Mouse (Mus musculus) right cerebral cortex, postnatal 10 days (tissue): ENCODE measurements around the gene Dock1.

Experiments used
- DNase-seq, 2 experiments: peaks; one replicate each; pipeline ENCODE4 v3.0.0; 2021; ENCODE audit warnings: low spot score in 2 of 2

Dock1 gene

GRCm38 (mm10) chr7:134753417-134753816 is 83.0 kb downstream of the Dock1 start:
- DNase-seq = no peak

GRCm38 (mm10) chr7:134757605-134758004 is 87.2 kb downstream of the Dock1 start:
- DNase-seq = no peak

- DNase-seq = no peak
These were observed 91.3 kb downstream of the Dock1 start for GRCm38 (mm10) chr7:134761799-134762198.

- no peak for DNase-seq
These were observed 94.7 kb downstream of the Dock1 start for GRCm38 (mm10) chr7:134765130-134765529.

GRCm38 (mm10) chr7:134771314-134771713 is 100.9 kb downstream of the Dock1 start:
- DNase-seq = no peak

- no peak for DNase-seq
These were observed 101.9 kb downstream of the Dock1 start for GRCm38 (mm10) chr7:134772363-134772762.

GRCm38 (mm10) chr7:134772867-134773590 is 102.6 kb downstream of the Dock1 start:
- peak in 1 of 2 experiments; percentile 33 for DNase-seq

- peak in 1 of 2 experiments; percentile 35 for DNase-seq
These were observed 103.4 kb downstream of the Dock1 start for GRCm38 (mm10) chr7:134773761-134774415.

- peak; percentile 77 to 88 for DNase-seq
These were observed 104.2 kb downstream of the Dock1 start for GRCm38 (mm10) chr7:134774468-134775162.

- peak; percentile 44 to 60 for DNase-seq
These were observed 105.2 kb downstream of the Dock1 start for GRCm38 (mm10) chr7:134775671-134776070.

- DNase-seq = no peak
These were observed 105.9 kb downstream of the Dock1 start for GRCm38 (mm10) chr7:134776306-134776705.

GRCm38 (mm10) chr7:134779761-134780160 is 109.3 kb downstream of the Dock1 start:
- no peak for DNase-seq

- DNase-seq = no peak
These were observed 116.7 kb downstream of the Dock1 start for GRCm38 (mm10) chr7:134787110-134787509.

- DNase-seq = no peak
These were observed 124.4 kb downstream of the Dock1 start for GRCm38 (mm10) chr7:134794889-134795288.

GRCm38 (mm10) chr7:134800079-134800478 is 129.6 kb downstream of the Dock1 start:
- peak in 1 of 2 experiments; percentile 30 for DNase-seq

GRCm38 (mm10) chr7:134804422-134804821 is 134.0 kb downstream of the Dock1 start:
- DNase-seq = no peak

GRCm38 (mm10) chr7:134806799-134807198 is 136.3 kb downstream of the Dock1 start:
- peak in 1 of 2 experiments; percentile 23 for DNase-seq

GRCm38 (mm10) chr7:134808406-134808805 is 138.0 kb downstream of the Dock1 start:
- DNase-seq = no peak

GRCm38 (mm10) chr7:134809241-134809975 is 139.0 kb downstream of the Dock1 start:
- peak; percentile 27 to 28 for DNase-seq

GRCm38 (mm10) chr7:134818471-134818870 is 148.0 kb downstream of the Dock1 start:
- DNase-seq = no peak

- no peak for DNase-seq
These were observed 150.8 kb downstream of the Dock1 start for GRCm38 (mm10) chr7:134821264-134821663.

- no peak for DNase-seq
These were observed 151.6 kb downstream of the Dock1 start for GRCm38 (mm10) chr7:134822006-134822405.
